In genomic region chr7:6378441-6378840, GRCm38 (mm10) we compare ENCODE assay signal across 32 mouse cellular contexts. TPM values are rescaled to one million over a fixed set of nuclear protein-coding genes. Genes with fewer than 3 reads are reported as not detected.
DNase-seq lines count a peak whose midpoint lies in the region; ATAC-seq lines count a peak whose summit lies in the region.
"Had no signal": no experiment of that assay in that cellular context is flagged by ENCODE, and none has a peak within 500 bp of the region (broad histone marks: within the 10 kb centered on the region; RNA-seq: fewer than 3 reads in every experiment).

No protein-coding gene starts in this region.

- DNase-seq in left cerebral cortex, adult 11 months (ENCODE audit: low spot score): peak; percentile 63
- no peak for DNase-seq in left cerebral cortex, postnatal 4 days
- peak; percentile 81 for DNase-seq in layer of hippocampus, adult 9-11 months
- DNase-seq in left cerebral cortex, postnatal 25 days (ENCODE audit: low spot score in 2 of 2): peak; percentile 69 to 95
- DNase-seq in right cerebral cortex, postnatal 36 days (ENCODE audit: low spot score in 2 of 2): peak; percentile 72 to 78
- no peak for DNase-seq in adrenal gland, adult 2 months
- DNase-seq: adrenal gland, postnatal 10 days; cerebellum, adult 2 months; cerebellum, postnatal 25 days; gastrocnemius, postnatal 14 days; heart, adult 2 months; heart, postnatal 36 days; kidney, adult 2 months; lung, embryonic 14.5 days; spleen, adult 18-20 months; thymus, postnatal 14 days had no signal

- no peak overlapping the region for H3K4me3 ChIP-seq in midbrain, embryonic 16.5 days (ENCODE audit: low read depth, low read length)
- H3K4me3 ChIP-seq: embryonic facial prominence, embryonic 12.5 days; forebrain, embryonic 12.5 days; heart, adult 2 months; heart, embryonic 15.5 days; hindbrain, embryonic 13.5 days; limb, embryonic 13.5 days; midbrain, embryonic 13.5 days had no signal

- intact Hi-C loops in left cerebral cortex, postnatal 4 days (cut with DNase I): no loop called here
- intact Hi-C loops in left cerebral cortex, postnatal 25 days (cut with DNase I): loop anchor here (1.0 to 2.0 kb wide), 2 partner anchors 42 to 398 kb away; no protein-coding TSS in a partner anchor

- H3K9me3 ChIP-seq in midbrain, embryonic 16.5 days (replicated peaks; ENCODE audit: control insufficient read depth, low read length, poor library complexity, severe bottlenecking): no peaks in the 10 kb centered on the region
- H3K9me3 ChIP-seq: embryonic facial prominence, embryonic 12.5 days; forebrain, embryonic 12.5 days; heart, embryonic 15.5 days; hindbrain, embryonic 13.5 days; limb, embryonic 13.5 days; midbrain, embryonic 13.5 days had no signal

- H3K36me3 ChIP-seq in midbrain, embryonic 16.5 days (ENCODE audit: control insufficient read depth, insufficient read depth, low read length): peaks cover 14% of the 10 kb centered on the region
- H3K36me3 ChIP-seq: embryonic facial prominence, embryonic 12.5 days; forebrain, embryonic 12.5 days; heart, embryonic 15.5 days had no signal

- H3K4me2 ChIP-seq in midbrain, embryonic 16.5 days (ENCODE audit: low read length): no peak overlapping the region
- H3K4me2 ChIP-seq: embryonic facial prominence, embryonic 12.5 days; forebrain, embryonic 12.5 days; heart, embryonic 15.5 days; hindbrain, embryonic 13.5 days; limb, embryonic 13.5 days; lung, embryonic 14.5 days; midbrain, embryonic 13.5 days had no signal

- 88% methylated on average over 8 of the region's 8 CpGs for WGBS in midbrain, embryonic 16.5 days

- ATAC-seq in midbrain, embryonic 16.5 days: no peak
- ATAC-seq in granulocyte monocyte progenitor cell, adult 5-6 weeks (replicated peaks; ENCODE audit: poor library complexity, severe bottlenecking): no peak
- ATAC-seq: activated CD4-positive, CD25-positive, alpha-beta regulatory T cell, adult 4 months; inflammation-experienced regulatory T-cells, adult 6 months; midbrain, embryonic 13.5 days had no signal

- no peak overlapping the region for H3K9ac ChIP-seq in midbrain, embryonic 16.5 days (ENCODE audit: low read depth, low read length)
- H3K9ac ChIP-seq: embryonic facial prominence, embryonic 12.5 days; forebrain, embryonic 12.5 days; heart, embryonic 15.5 days; hindbrain, embryonic 13.5 days; limb, embryonic 13.5 days; liver, embryonic 14.5 days; lung, embryonic 14.5 days; midbrain, embryonic 13.5 days had no signal

- H3K27ac ChIP-seq in midbrain, embryonic 16.5 days (ENCODE audit: low read length): no peak overlapping the region
- H3K27ac ChIP-seq: embryonic facial prominence, embryonic 12.5 days; forebrain, embryonic 12.5 days; heart, adult 2 months; heart, embryonic 15.5 days; hindbrain, embryonic 13.5 days; kidney, postnatal 0 days; limb, embryonic 13.5 days; liver, embryonic 14.5 days; midbrain, embryonic 13.5 days had no signal

- H3K27me3 ChIP-seq in midbrain, embryonic 16.5 days (ENCODE audit: control insufficient read depth, insufficient read depth, low read depth, low read length): no peaks in the 10 kb centered on the region
- H3K27me3 ChIP-seq: embryonic facial prominence, embryonic 12.5 days; forebrain, embryonic 12.5 days; heart, embryonic 15.5 days; hindbrain, embryonic 13.5 days; limb, embryonic 13.5 days; midbrain, embryonic 13.5 days had no signal

- H3K4me1 ChIP-seq in midbrain, embryonic 16.5 days (ENCODE audit: control insufficient read depth, insufficient read depth, low read length): peaks cover 5% of the 10 kb centered on the region

RNA-seq across cellular contexts. Expression of gene Zfp28, which starts 4.7 kb away (rescaled TPM):
- total RNA-seq in left cerebral cortex, postnatal 4 days (2021): 10 to 100 TPM; 17.7 to 18.0 TPM
- total RNA-seq in left cerebral cortex, postnatal 25 days (2021): 1 to 10 TPM; 6.3 to 6.4 TPM
- polyA plus RNA-seq in midbrain, embryonic 16.5 days (2015; fragmentation: Nextera tagmentation; extraction: Ambion mirVana): 13.1 and 17.2 TPM in 2 replicates
- 1.9 and 2.0 TPM in 2 replicates for total RNA-seq in granulocyte monocyte progenitor cell, adult 5-6 weeks (2014; fragmentation: Nextera tagmentation)
- 1.0 and 2.0 TPM in 2 replicates for total RNA-seq in granulocyte monocyte progenitor cell, adult 5-6 weeks (2017)
- total RNA-seq in adrenal gland, adult 2 months (2021): 1 to 10 TPM; 1.4 to 2.5 TPM
- polyA plus RNA-seq in adrenal gland, adult 2 months (2012; rRNA removed): 1.1 and 1.3 TPM in 2 replicates

RNA-seq across cellular contexts. Expression of gene Zfp78, which starts 15.4 kb away (rescaled TPM):
- 1 to 10 TPM; 4.3 to 5.6 TPM for total RNA-seq in left cerebral cortex, postnatal 4 days (2021)
- 1 to 10 TPM; 3.9 to 4.6 TPM for total RNA-seq in left cerebral cortex, postnatal 25 days (2021)
- 7.3 and 7.9 TPM in 2 replicates for polyA plus RNA-seq in midbrain, embryonic 16.5 days (2015; fragmentation: Nextera tagmentation; extraction: Ambion mirVana)
- total RNA-seq in granulocyte monocyte progenitor cell, adult 5-6 weeks (2014; fragmentation: Nextera tagmentation): 1.8 and 2.9 TPM in 2 replicates
- total RNA-seq in granulocyte monocyte progenitor cell, adult 5-6 weeks (2017): 0.88 and 2.6 TPM in 2 replicates
- 1 to 10 TPM; 1.9 to 3.0 TPM for total RNA-seq in adrenal gland, adult 2 months (2021)
- polyA plus RNA-seq in adrenal gland, adult 2 months (2012; rRNA removed): 0.02 and 0.20 TPM in 2 replicates

RNA-seq across cellular contexts. Expression of gene Smim17, which starts 20.1 kb away (rescaled TPM):
- 10 to 100 TPM; 12.2 to 16.6 TPM for total RNA-seq in left cerebral cortex, postnatal 4 days (2021)
- total RNA-seq in left cerebral cortex, postnatal 25 days (2021): 10 to 100 TPM; 15.8 to 17.0 TPM
- 5.8 and 7.7 TPM in 2 replicates for polyA plus RNA-seq in midbrain, embryonic 16.5 days (2015; fragmentation: Nextera tagmentation; extraction: Ambion mirVana)
- not detected in 2 replicates for total RNA-seq in granulocyte monocyte progenitor cell, adult 5-6 weeks (2014; fragmentation: Nextera tagmentation)
- not detected in 2 replicates for total RNA-seq in granulocyte monocyte progenitor cell, adult 5-6 weeks (2017)
- total RNA-seq in adrenal gland, adult 2 months (2021): under 1 TPM; 0.37 to 0.97 TPM
- polyA plus RNA-seq in adrenal gland, adult 2 months (2012; rRNA removed): 0.03 TPM in 2 replicates
- total RNA-seq: heart, adult 2 months; heart, postnatal 36 days; megakaryocyte, adult 5-6 weeks; MEL had no signal
- polyA plus RNA-seq: activated CD4-positive, CD25-positive, alpha-beta regulatory T cell, adult 4 months; heart, adult 2 months; heart, embryonic 15.5 days; inflammation-experienced regulatory T-cells, adult 6 months; kidney, postnatal 0 days had no signal

RNA-seq across cellular contexts. Expression of gene Gm20715, which starts 31.6 kb away (rescaled TPM):
- total RNA-seq in left cerebral cortex, postnatal 4 days (2021): under 1 TPM; 0.44 to 0.56 TPM
- under 1 TPM; 0.09 to 0.16 TPM for total RNA-seq in left cerebral cortex, postnatal 25 days (2021)
- 0.05 TPM in 1 of 2 replicates, not detected in the other for polyA plus RNA-seq in midbrain, embryonic 16.5 days (2015; fragmentation: Nextera tagmentation; extraction: Ambion mirVana)
- not detected in 2 replicates for total RNA-seq in granulocyte monocyte progenitor cell, adult 5-6 weeks (2014; fragmentation: Nextera tagmentation)
- 0.15 TPM in 1 of 2 replicates, not detected in the other for total RNA-seq in granulocyte monocyte progenitor cell, adult 5-6 weeks (2017)
- not detected for total RNA-seq in adrenal gland, adult 2 months (2021)
- polyA plus RNA-seq in adrenal gland, adult 2 months (2012; rRNA removed): not detected in 2 replicates
- total RNA-seq: gastrocnemius, postnatal 14 days; heart, adult 2 months; heart, postnatal 36 days; megakaryocyte, adult 5-6 weeks; MEL had no signal
- polyA plus RNA-seq: activated CD4-positive, CD25-positive, alpha-beta regulatory T cell, adult 4 months; C2C12; embryonic facial prominence, embryonic 12.5 days; forebrain, embryonic 12.5 days; heart, adult 2 months; heart, embryonic 15.5 days; inflammation-experienced regulatory T-cells, adult 6 months; kidney, adult 2 months; kidney, postnatal 0 days; limb, embryonic 13.5 days; liver, embryonic 14.5 days; lung, embryonic 14.5 days; neural tube, embryonic 11.5 days had no signal

RNA-seq across cellular contexts. Expression of gene Gm3854, which starts 34.9 kb away (rescaled TPM):
- 1 to 10 TPM; 7.6 to 9.4 TPM for total RNA-seq in left cerebral cortex, postnatal 4 days (2021)
- total RNA-seq in left cerebral cortex, postnatal 25 days (2021): 1 to 10 TPM; 5.2 to 7.3 TPM
- polyA plus RNA-seq in midbrain, embryonic 16.5 days (2015; fragmentation: Nextera tagmentation; extraction: Ambion mirVana): 8.6 TPM in 2 replicates
- 0.96 and 1.8 TPM in 2 replicates for total RNA-seq in granulocyte monocyte progenitor cell, adult 5-6 weeks (2014; fragmentation: Nextera tagmentation)
- 0.31 TPM in 1 of 2 replicates, not detected in the other for total RNA-seq in granulocyte monocyte progenitor cell, adult 5-6 weeks (2017)
- total RNA-seq in adrenal gland, adult 2 months (2021): 1 to 10 TPM in 1 of 2 experiments, under 1 TPM in 1; 0.58 to 1.0 TPM
- polyA plus RNA-seq in adrenal gland, adult 2 months (2012; rRNA removed): 0.06 TPM in 1 of 2 replicates, not detected in the other
- total RNA-seq: MEL had no signal

Comparison
In these comparisons a context has a peak if more than half of its experiments do, and no peak if none do; other contexts are left out.
1. DNase-seq: peak in left cerebral cortex, adult 11 months (single experiment), layer of hippocampus, adult 9-11 months (single experiment), left cerebral cortex, postnatal 25 days (2 of 2) and right cerebral cortex, postnatal 36 days (2 of 2); none in left cerebral cortex, postnatal 4 days (single experiment) and adrenal gland, adult 2 months (single experiment).
2. RNA of gene Smim17, which starts 20.1 kb away (total RNA-seq): 15.8 to 17.0 TPM in left cerebral cortex, postnatal 25 days and 12.2 to 16.6 TPM in left cerebral cortex, postnatal 4 days; 0.37 to 0.97 TPM in adrenal gland, adult 2 months and not detected in granulocyte monocyte progenitor cell, adult 5-6 weeks; every median in the first group is over 4 times any median in the second.